Mouse (Mus musculus): Measurements from ENCODE around the gene Cux2. TPM values are rescaled to one million over a fixed set of nuclear protein-coding genes. Genes with fewer than 3 reads are reported as not detected.

Gene Cux2
- polyA plus RNA-seq, 2 experiments from 2014 or later, result 0.15 TPM; not detected in 1

- ATAC-seq, result no peak
Observed at GRCm38 (mm10) chr5:121913999-121914398, 135.9 kb downstream of the Cux2 start.

- ATAC-seq, result no peak
Observed at GRCm38 (mm10) chr5:121909226-121909985, 140.5 kb downstream of the Cux2 start.

DNA sequence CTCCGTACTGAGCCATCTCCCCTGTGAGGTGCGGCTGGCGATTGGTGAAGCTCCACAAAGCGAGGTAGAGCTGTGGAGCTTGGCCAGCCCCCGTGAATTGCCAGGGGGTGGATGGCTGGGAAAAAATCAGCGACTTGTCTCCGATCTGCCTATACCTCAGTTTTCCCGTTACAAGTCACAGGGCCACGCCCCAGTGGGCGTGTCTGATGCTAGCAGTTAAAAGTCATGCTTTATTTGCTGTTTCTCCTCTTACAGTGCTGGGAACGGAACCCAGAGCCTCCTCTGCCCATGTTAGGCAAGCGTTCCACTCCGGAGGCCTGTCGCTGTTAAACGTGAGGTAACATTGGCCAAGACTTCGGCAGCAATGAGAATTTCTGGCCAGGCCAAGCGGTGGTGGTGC is 144.2 kb downstream of the Cux2 start:
- no peak for ATAC-seq

GRCm38 (mm10) chr5:121904799-121905198 is 145.1 kb downstream of the Cux2 start:
- no peak for ATAC-seq

- ATAC-seq, result no peak
Observed at GRCm38 (mm10) chr5:121902809-121903745, 146.8 kb downstream of the Cux2 start.

DNA sequence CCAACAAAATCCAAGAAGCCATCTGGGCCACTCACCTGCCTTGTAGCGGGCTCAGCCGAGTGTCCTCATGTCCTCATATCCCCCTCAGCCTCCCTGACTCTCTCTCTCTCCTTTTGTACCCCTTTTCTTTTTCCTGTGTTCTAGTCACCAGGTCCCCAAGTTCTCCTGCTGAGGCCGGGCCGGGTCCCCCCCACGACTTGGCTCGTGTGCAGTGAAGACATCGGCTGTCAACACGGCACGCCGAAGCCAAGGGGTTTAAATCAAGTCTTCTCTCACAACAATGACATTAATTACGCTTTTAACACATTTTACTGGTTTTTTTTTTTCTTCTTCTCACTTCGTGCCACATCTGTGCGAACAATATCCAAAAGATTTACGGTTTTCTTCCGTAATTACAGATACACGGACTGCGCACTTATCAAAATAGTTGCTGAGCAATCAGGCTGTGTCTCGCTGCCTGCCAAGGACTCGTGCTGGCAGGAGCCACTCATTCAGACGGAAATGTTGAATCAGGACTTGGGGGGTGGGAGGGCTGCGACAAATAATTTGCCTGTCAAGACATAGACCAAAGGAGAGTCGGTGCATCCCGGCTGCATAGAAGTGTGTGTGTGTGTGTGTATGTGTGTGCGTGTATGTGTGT is 154.7 kb downstream of the Cux2 start:
- ATAC-seq, result no peak

- no peak for ATAC-seq
Observed at GRCm38 (mm10) chr5:121894647-121895046, 155.3 kb downstream of the Cux2 start.

- no peak for ATAC-seq
Observed at GRCm38 (mm10) chr5:121893581-121893980, 156.3 kb downstream of the Cux2 start.

DNA sequence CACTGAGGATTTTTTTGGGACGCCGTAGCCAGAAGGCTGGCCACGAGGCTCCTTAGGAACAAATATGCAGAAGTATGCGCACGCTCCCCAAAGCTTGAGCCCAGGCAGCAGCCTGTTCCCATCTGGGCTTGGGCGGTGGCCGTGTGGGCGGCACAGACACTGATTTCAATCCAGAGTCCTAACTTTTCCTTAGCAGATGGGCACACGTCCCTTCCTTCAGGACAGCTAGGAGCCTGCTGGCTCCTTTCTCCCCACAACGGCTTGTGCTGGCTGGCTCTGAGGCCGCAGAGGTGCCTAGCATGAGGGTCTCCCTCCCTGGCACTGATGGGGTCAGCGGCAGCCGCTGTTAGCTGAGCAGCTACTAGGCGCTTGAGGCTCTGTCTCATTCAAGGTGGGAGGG is 157.6 kb downstream of the Cux2 start:
- ATAC-seq, result no peak

DNA sequence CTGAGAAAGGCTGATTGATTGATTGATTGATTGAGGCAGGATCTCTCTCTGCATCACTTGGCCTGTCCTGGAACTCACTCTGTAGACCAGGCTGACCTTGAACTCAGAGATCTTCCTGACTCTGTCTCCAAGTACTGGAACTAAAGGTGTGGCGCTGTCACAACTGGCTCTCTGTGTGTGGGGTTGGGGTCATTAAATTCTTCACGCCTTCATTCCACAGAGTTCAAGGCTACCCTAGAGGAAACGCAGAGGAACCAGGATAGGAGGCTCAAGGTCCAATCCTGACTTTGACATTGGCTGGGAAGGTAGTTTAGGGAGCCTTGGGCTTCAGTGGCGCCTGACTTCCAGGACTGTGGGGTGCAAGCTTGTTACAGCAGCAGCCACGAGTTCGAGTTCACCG is 159.0 kb downstream of the Cux2 start:
- ATAC-seq, result no peak

DNA sequence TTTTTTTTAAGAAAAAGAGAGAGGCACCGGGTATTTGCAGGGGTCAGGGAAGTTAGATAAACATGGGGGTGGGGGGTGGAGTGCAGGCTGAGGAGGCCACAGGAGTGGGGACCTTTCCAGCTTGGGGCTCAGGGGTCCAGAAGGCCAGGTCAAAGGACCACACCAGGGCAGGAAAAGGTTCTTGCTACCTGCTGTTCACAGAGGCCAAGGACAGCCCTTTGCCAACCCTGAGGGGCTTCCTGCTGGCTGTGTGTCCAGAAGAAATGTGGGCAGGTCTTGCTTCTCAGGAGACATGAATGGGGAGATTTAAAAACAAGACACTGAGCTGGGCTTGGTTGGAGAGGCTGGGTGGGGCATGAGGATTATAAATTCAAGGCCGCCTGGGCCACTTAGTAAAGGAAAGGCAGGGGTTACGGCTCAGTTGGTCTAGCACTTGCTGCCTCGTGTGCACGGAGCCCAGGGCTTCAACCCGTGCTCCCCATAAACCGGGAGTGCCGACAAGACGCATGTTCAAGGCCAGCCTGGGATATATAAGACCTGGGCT is 160.0 kb downstream of the Cux2 start:
- ATAC-seq, result no peak

DNA sequence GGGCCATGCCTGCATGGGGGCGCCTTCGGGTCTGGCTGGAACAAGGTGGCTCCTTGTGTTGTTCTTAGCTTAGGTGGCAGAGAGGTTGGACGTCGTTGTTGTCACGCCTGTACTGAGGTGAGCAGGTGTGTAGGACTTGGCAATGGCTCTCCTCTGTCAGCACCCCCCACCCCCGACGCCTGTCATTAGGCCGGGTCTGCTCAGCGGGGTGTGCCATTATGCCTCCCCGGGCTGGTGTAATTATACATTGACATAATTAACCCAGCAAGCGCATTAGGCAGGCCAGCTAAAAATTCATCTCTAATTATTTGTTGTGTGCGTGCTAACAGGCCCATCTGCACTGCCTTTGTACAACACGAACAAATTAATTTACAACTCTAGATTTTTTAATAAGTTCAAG is 160.5 kb downstream of the Cux2 start:
- no peak for ATAC-seq

DNA sequence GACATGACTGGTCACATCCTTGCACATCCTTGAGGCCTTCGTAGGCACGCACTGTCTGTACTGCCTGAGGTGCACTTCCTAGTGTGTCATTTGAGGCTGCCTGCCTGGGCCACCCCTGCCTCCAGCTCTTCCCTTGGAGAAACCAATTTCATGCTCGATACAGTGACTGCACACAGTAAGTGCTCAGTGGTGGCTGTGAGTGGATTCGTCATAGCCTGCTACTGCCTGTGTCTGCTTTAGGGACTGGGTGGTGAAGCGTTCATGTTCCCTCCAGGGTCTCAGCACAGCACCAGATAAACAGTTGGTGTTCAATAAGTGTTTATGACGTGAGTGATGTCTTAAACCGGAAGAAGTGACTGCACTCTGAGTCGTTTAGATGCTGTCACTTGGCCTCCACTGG is 166.5 kb downstream of the Cux2 start:
- no peak for ATAC-seq

GRCm38 (mm10) chr5:121879211-121879610 is 170.7 kb downstream of the Cux2 start:
- ATAC-seq, result no peak

GRCm38 (mm10) chr5:121878703-121879102 is 171.2 kb downstream of the Cux2 start:
- no peak for ATAC-seq

- ATAC-seq, result no peak
Observed at GRCm38 (mm10) chr5:121876901-121877300, 173.0 kb downstream of the Cux2 start.

- no peak for ATAC-seq
Observed at GRCm38 (mm10) chr5:121875041-121875440, 174.9 kb downstream of the Cux2 start.

DNA sequence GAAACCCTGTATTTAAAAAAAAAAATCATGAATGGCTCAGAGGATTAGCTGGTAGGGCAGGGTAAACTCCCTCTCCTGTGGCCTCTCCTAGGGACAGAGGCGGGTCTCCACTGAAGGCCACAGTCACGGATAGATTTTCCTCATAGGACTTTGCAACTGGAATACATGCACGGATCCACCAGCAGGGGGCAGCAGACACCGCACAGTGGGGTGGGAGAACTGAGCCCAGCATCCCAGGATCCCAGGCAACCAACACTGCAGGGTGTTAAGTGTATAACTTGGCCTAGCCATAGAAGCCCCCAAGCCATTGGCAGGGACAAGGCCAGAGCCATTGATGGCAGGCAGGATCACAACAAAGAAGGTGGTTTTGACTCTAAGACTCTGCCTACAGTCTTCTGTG is 177.7 kb downstream of the Cux2 start:
- no peak for ATAC-seq

GRCm38 (mm10) chr5:121871515-121872030 is 178.3 kb downstream of the Cux2 start:
- no peak for ATAC-seq

DNA sequence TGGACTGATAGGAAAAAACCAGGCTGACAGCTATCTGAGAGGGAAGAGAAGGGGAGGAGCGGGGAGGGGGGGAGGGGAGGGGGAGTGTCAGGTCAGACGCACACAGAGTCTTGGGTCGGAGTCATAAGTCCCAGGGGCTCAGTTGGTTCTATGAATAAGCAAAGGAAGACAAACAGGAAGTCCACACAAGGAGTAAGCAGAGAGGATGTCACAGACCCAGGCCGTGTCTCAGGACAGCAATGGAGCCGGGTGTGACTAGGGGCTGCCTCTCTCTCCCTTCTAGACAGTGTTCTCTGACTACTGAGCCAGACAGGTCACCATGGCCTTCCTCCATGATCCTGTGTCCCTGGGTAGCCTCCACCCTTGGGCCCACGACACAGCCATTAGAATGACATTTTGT is 179.1 kb downstream of the Cux2 start:
- no peak for ATAC-seq

DNA sequence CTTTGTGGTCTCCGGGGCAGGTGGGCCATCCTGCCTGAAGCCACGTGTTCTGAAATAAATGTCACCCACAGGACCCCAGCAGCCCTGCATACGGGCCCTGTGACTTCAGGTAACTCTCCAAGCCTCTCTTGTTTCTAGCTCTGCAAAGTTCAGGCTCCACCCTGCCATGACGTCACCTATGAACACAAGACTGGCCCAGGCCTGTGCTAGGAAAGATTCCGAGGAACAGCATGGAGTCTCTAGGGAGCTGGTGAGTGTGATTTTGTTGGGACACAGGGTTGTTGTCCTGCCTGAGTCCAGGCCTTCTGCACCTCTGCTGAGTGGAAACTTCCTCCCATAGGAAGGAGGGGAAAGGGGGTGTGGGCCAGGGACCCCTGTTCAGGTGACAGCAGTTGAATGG is 181.9 kb downstream of the Cux2 start:
- ATAC-seq, result no peak

- ATAC-seq, result no peak
Observed at GRCm38 (mm10) chr5:121864330-121864729, 185.6 kb downstream of the Cux2 start.

- ATAC-seq, result no peak
Observed at GRCm38 (mm10) chr5:121861964-121862363, 187.9 kb downstream of the Cux2 start.

Measured in CD4-positive, CD25-positive, alpha-beta regulatory T cell, adult 4 months (primary cell).